Mouse (Mus musculus) cerebellum, postnatal 14 days (tissue): ENCODE results near the gene 1700092M07Rik.

Experiments used
- DNase-seq, 2 experiments: peaks; one replicate each; pipeline ENCODE4 v3.0.0; 2021; ENCODE audit warnings: mixed read lengths in 2 of 2

1700092M07Rik gene

GRCm38 (mm10) chr19:8740603-8741002 lies at the start of gene 1700092M07Rik:
Gene 1700092M07Rik, plus strand, starts transcription at chr19:8740718.
- DNase-seq, result no peak

GRCm38 (mm10) chr19:8691871-8692539 lies 48.5 kb upstream of the 1700092M07Rik start:
- no peak for DNase-seq

GRCm38 (mm10) chr19:8692740-8693139 lies 47.8 kb upstream of the 1700092M07Rik start:
- DNase-seq, result no peak

GRCm38 (mm10) chr19:8695330-8695729 lies 45.2 kb upstream of the 1700092M07Rik start:
- peak in 1 of 2 experiments; percentile 33 for DNase-seq

GRCm38 (mm10) chr19:8699652-8700051 lies 40.9 kb upstream of the 1700092M07Rik start:
- DNase-seq, result no peak

GRCm38 (mm10) chr19:8702458-8702857 lies 38.1 kb upstream of the 1700092M07Rik start:
- DNase-seq, result no peak

- DNase-seq, result no peak
These were observed 36.9 kb upstream of the 1700092M07Rik start for GRCm38 (mm10) chr19:8703571-8703970.

GRCm38 (mm10) chr19:8705026-8705708 lies 35.4 kb upstream of the 1700092M07Rik start:
- DNase-seq, result no peak

- DNase-seq, result no peak
These were observed 34.3 kb upstream of the 1700092M07Rik start for GRCm38 (mm10) chr19:8706132-8706667.

GRCm38 (mm10) chr19:8706930-8707329 lies 33.6 kb upstream of the 1700092M07Rik start:
- DNase-seq, result no peak

- DNase-seq, result no peak
These were observed 31.6 kb upstream of the 1700092M07Rik start for GRCm38 (mm10) chr19:8708954-8709353.

GRCm38 (mm10) chr19:8710057-8710456 lies 30.5 kb upstream of the 1700092M07Rik start:
- no peak for DNase-seq

- DNase-seq, result no peak
These were observed 29.0 kb upstream of the 1700092M07Rik start for GRCm38 (mm10) chr19:8711506-8711905.

GRCm38 (mm10) chr19:8711949-8712869 lies 28.3 kb upstream of the 1700092M07Rik start:
- no peak for DNase-seq

- peak; percentile 60 to 79 for DNase-seq
These were observed 27.6 kb upstream of the 1700092M07Rik start for GRCm38 (mm10) chr19:8712870-8713305.

GRCm38 (mm10) chr19:8713306-8713996 lies 27.1 kb upstream of the 1700092M07Rik start:
- DNase-seq, result peak; percentile 96 to 97

- no peak for DNase-seq
These were observed 26.4 kb upstream of the 1700092M07Rik start for GRCm38 (mm10) chr19:8713997-8714652.

GRCm38 (mm10) chr19:8714653-8715481 lies 25.7 kb upstream of the 1700092M07Rik start:
- DNase-seq, result peak; percentile 22 to 36

GRCm38 (mm10) chr19:8715868-8716766 lies 24.4 kb upstream of the 1700092M07Rik start:
- DNase-seq, result no peak
